Mouse (Mus musculus) CH12.LX (cell line): ENCODE measurements around the gene Cox18. TPM values are rescaled to one million over a fixed set of nuclear protein-coding genes. Genes with fewer than 3 reads are reported as not detected.

ENCODE experiments used
- DNase-seq: peaks from one replicate; pipeline ENCODE4 v3.0.0-alpha.2; 2013; ENCODE audit errors: extremely low read depth
- H3K27ac ChIP-seq: 2 replicates; pipeline ENCODE4 v1.5.1; 2012; ENCODE audit warnings: low read depth, mild to moderate bottlenecking, control low read depth, moderate library complexity; ENCODE audit not compliant: insufficient read depth
- H3K27me3 ChIP-seq: replicated peaks from 2 replicates; pipeline ENCODE3; 2012; ENCODE audit warnings: inconsistent platforms
- H3K36me3 ChIP-seq, 2 experiments: replicated peaks in 1 of 2; 2 replicates each; pipeline versions ENCODE3 to v1.6.1; 2012; ENCODE audit warnings: inconsistent platforms in 1 of 2, low read length in 1 of 2, mild to moderate bottlenecking in 1 of 2, mixed read lengths in 1 of 2, moderate library complexity in 1 of 2; ENCODE audit not compliant: control insufficient read depth in 1 of 2, insufficient read depth in 1 of 2
- H3K4me1 ChIP-seq, 2 experiments: 2 replicates each; pipeline ENCODE4 v1.6.1; 2012; ENCODE audit warnings: inconsistent platforms in 1 of 2, moderate library complexity in 1 of 2; ENCODE audit not compliant: insufficient read depth in 2 of 2, control insufficient read depth in 1 of 2
- H3K4me2 ChIP-seq: 2 replicates; pipeline ENCODE4 v1.6.1; 2012; ENCODE audit warnings: low read depth, mild to moderate bottlenecking, control low read depth; ENCODE audit not compliant: poor library complexity, insufficient read depth, severe bottlenecking
- H3K4me3 ChIP-seq, 3 experiments: fragments of 150-350 bp in 1 of 3; sonication (generic) in 1 of 3; replicated peaks in 1 of 3; 2 replicates each; pipeline versions ENCODE3 to v1.5.1; 2011 to 2012; ENCODE audit warnings: low read depth in 2 of 3, low read length in 2 of 3, mild to moderate bottlenecking in 2 of 3, moderate library complexity in 2 of 3, control low read depth in 1 of 3, improper control_type of control experiment in 1 of 3, inconsistent platforms in 1 of 3, mixed read lengths in 1 of 3; ENCODE audit not compliant: poor library complexity in 1 of 3
- H3K79me2 ChIP-seq: replicated peaks from 2 replicates; pipeline ENCODE4 v1.6.1; 2012; ENCODE audit warnings: mild to moderate bottlenecking, moderate library complexity; ENCODE audit not compliant: control insufficient read depth, poor library complexity, insufficient read depth, severe bottlenecking; ENCODE audit errors: extremely low read depth
- H3K9ac ChIP-seq: 2 replicates; pipeline ENCODE4 v1.6.1; 2012; ENCODE audit warnings: low read depth, mild to moderate bottlenecking, control low read depth, moderate library complexity; ENCODE audit not compliant: insufficient read depth
- H3K9me3 ChIP-seq: replicated peaks from 2 replicates; pipeline ENCODE3; 2012; ENCODE audit warnings: low read length, inconsistent platforms, mixed read lengths
- BHLHE40 ChIP-seq: IDR thresholded peaks from 2 replicates; pipeline ENCODE4 v1.6.1; 2011; ENCODE audit warnings: mild to moderate bottlenecking, low read depth, low read length, improper control_type of control experiment
- E2F4 ChIP-seq: IDR thresholded peaks from 2 replicates; pipeline ENCODE4 v1.6.1; 2011; ENCODE audit warnings: low read depth, low read length, improper control_type of control experiment; ENCODE audit not compliant: insufficient replicate concordance
- HCFC1 ChIP-seq: IDR thresholded peaks from 2 replicates; pipeline ENCODE4 v1.6.1; 2012; ENCODE audit warnings: low read depth, mild to moderate bottlenecking, inconsistent platforms, low read length, improper control_type of control experiment
- IRF4 ChIP-seq: IDR thresholded peaks from 2 replicates; pipeline ENCODE4 v1.6.1; 2014; ENCODE audit warnings: low read depth, mild to moderate bottlenecking, inconsistent platforms, low read length, improper control_type of control experiment
- KAT2A ChIP-seq: IDR thresholded peaks from 2 replicates; pipeline ENCODE4 v1.6.1; 2012; ENCODE audit warnings: low read length, improper control_type of control experiment, inconsistent platforms; ENCODE audit not compliant: insufficient replicate concordance
- MAX ChIP-seq: IDR thresholded peaks from 2 replicates; pipeline ENCODE4 v1.6.1; 2011; ENCODE audit warnings: low read length, improper control_type of control experiment
- MYC ChIP-seq: IDR thresholded peaks from 2 replicates; pipeline ENCODE4 v1.6.1; 2011; ENCODE audit warnings: low read depth, mild to moderate bottlenecking, improper control_type of control experiment, low read length
- PAX5 ChIP-seq: IDR thresholded peaks from 2 replicates; pipeline ENCODE4 v1.6.1; 2012; ENCODE audit warnings: low read length, inconsistent platforms, mixed read lengths
- RCOR1 ChIP-seq: conservative IDR thresholded peaks from 2 replicates; pipeline ENCODE4 v1.6.1; 2012; ENCODE audit warnings: low read depth, mild to moderate bottlenecking, inconsistent platforms, low read length, improper control_type of control experiment
- dilution Hi-C: fragments of 300-500 bp; cut with MboI; formaldehyde crosslinking; loops from 2 replicates; pipeline ENCODE4 v1.14.3; 2020; ENCODE audit warnings: low sequenced_read_pairs; ENCODE audit not compliant: extremely low pct_unique_long_range_greater_than_20kb, extremely low pct_ligation_motif_present
- in situ Hi-C: fragments of 300-500 bp; cut with MboI; formaldehyde crosslinking; loops from 3 replicates; pipeline ENCODE4 v1.14.3; 2019; ENCODE audit warnings: low sequenced_read_pairs, low pct_ligation_motif_present, low pct_unique_long_range_greater_than_20kb, mixed read lengths
- polyA plus RNA-seq: library from polyadenylated mRNA; unstranded; fragments of >175 nt; gene quantifications from 2 replicates; pipeline ENCODE4 v1.2.1, GENCODE M21; 2012; ENCODE audit warnings: low read depth; ENCODE audit not compliant: insufficient read length
- total RNA-seq, 2 experiments: library from RNA; depleted of rRNA; stranded (reverse); fragments of 300-350 nt in 1 of 2; fragments of >200 nt in 1 of 2; gene quantifications; 2 replicates each; pipeline ENCODE4 v1.2.3; 2012 to 2014

Gene Cox18
- total and polyA plus RNA-seq, 3 experiments = 23.7 to 42.0 (median 40.8) TPM

DNA sequence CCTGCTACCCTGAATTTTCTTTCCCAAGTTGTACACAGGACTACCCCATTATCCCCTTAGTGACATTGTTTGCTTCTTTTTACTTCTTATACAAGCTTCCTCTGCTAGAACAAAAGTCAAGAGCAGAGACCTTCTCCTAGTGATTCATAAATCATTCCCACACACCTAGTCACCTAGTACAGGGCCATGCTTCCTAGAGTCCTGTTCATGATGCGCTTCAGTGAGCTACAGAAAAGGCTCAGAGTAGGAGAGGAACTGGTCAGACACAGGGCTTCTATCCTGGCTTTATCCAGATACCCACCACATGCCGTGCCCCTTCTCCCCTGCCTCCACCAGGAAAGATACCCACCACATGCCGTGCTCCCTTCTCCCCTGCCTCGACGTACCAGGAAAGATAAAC, 44.7 kb downstream of the Cox18 start:
- Histone ChIP-seq H3K4me2 (no peak overlapping the region), H3K4me3 (no peak overlapping the region), H3K79me2 (no peaks in the 10 kb centered on the region), H3K27me3 (no peaks in the 10 kb centered on the region), H3K27ac (no peak overlapping the region), H3K4me1 (no peaks in the 10 kb centered on the region), H3K9me3 (no peaks in the 10 kb centered on the region), H3K9ac (no peak overlapping the region)
- in situ Hi-C loops (loop anchor here (25.0 kb wide), 1 partner anchor 192 kb away; no protein-coding TSS in a partner anchor), dilution Hi-C loops (no loop called here)
- no peak for DNase-seq
- no peak for TF ChIP-seq IRF4
- TF ChIP-seq HCFC1 = no peak
- TF ChIP-seq, all 38 proteins: peak for 0
- no peaks in the 10 kb centered on the region for H3K36me3 ChIP-seq

GRCm38 (mm10) chr5:90178116-90178515, 45.7 kb downstream of the Cox18 start:
- Histone ChIP-seq H3K4me3 (no peak overlapping the region), H3K9ac (no peak overlapping the region), H3K4me2 (no peak overlapping the region), H3K27ac (no peak overlapping the region), H3K4me1 (no peaks in the 10 kb centered on the region), H3K9me3 (no peaks in the 10 kb centered on the region), H3K27me3 (no peaks in the 10 kb centered on the region), H3K36me3 (no peaks in the 10 kb centered on the region), H3K79me2 (no peaks in the 10 kb centered on the region)
- in situ Hi-C loops = loop anchor here (25.0 kb wide), 1 partner anchor 191 kb away; no protein-coding TSS in a partner anchor
- dilution Hi-C loops = no loop called here
- no peak for DNase-seq
- TF ChIP-seq MYC = no peak
- no peak for TF ChIP-seq KAT2A
- TF ChIP-seq E2F4 = no peak
- no peak for TF ChIP-seq RCOR1
- no peak for TF ChIP-seq PAX5
- no peak for TF ChIP-seq MAX
- TF ChIP-seq BHLHE40 = no peak

Other genes starting within 250 kb of the Cox18 start
- gene Ankrd17, start 142.6 kb upstream of the Cox18 start, total RNA-seq (2012; rRNA removed) = 36.3 and 39.0 TPM in 2 replicates
- 29.8 and 31.7 TPM in 2 replicates for gene Ankrd17, start 142.6 kb upstream of the Cox18 start, total RNA-seq (2014; rRNA removed)
- gene Ankrd17, start 142.6 kb upstream of the Cox18 start, polyA plus RNA-seq = 62.6 and 71.5 TPM in 2 replicates
- 0.67 and 1.2 TPM in 2 replicates for gene Gm9958, start 143.2 kb upstream of the Cox18 start, total RNA-seq (2012; rRNA removed)
- 1.3 and 1.9 TPM in 2 replicates for gene Gm9958, start 143.2 kb upstream of the Cox18 start, total RNA-seq (2014; rRNA removed)
- gene Gm9958, start 143.2 kb upstream of the Cox18 start, polyA plus RNA-seq = 0.82 and 1.3 TPM in 2 replicates
- not detected in 2 replicates for gene Alb, start 236.9 kb upstream of the Cox18 start, total RNA-seq (2012; rRNA removed)
- 0.40 TPM in 1 of 2 replicates, not detected in the other for gene Alb, start 236.9 kb upstream of the Cox18 start, total RNA-seq (2014; rRNA removed)
- gene Alb, start 236.9 kb upstream of the Cox18 start, polyA plus RNA-seq = not detected in 2 replicates